Mouse (Mus musculus): ENCODE measurements around the gene Klhdc8a. TPM values are rescaled to one million over a fixed set of nuclear protein-coding genes. Genes with fewer than 3 reads are reported as not detected.
"Not testable (repeated sequence)": the region's sequence is repeated elsewhere in the genome, so short reads cannot be mapped to it uniquely, and the experiment has no call there.

The Klhdc8a gene
- total RNA-seq, 2 experiments from 2014 or later: 14.3 to 19.1 TPM

- no peak for DNase-seq
Measured at GRCm38 (mm10) chr1:132338027-132338660, 39.7 kb downstream of the Klhdc8a start.

GRCm38 (mm10) chr1:132341731-132342501 is 43.5 kb downstream of the Klhdc8a start:
- DNase-seq: peak; percentile 68 to 70
- intact Hi-C loops (cut with DNase I): no loop called here

More at GRCm38 (mm10) chr1:132338027-132338660, 39.7 kb downstream of the Klhdc8a start:
- intact Hi-C loops (cut with DNase I): no loop called here

- DNase-seq: no peak
Measured at GRCm38 (mm10) chr1:132342518-132342917, 44.1 kb downstream of the Klhdc8a start.

GRCm38 (mm10) chr1:132343191-132343590 is 44.8 kb downstream of the Klhdc8a start:
- intact Hi-C loops (cut with DNase I): no loop called here
- DNase-seq: no peak

More at GRCm38 (mm10) chr1:132342518-132342917, 44.1 kb downstream of the Klhdc8a start:
- intact Hi-C loops (cut with DNase I): no loop called here

GRCm38 (mm10) chr1:132343656-132344055 is 45.2 kb downstream of the Klhdc8a start:
- intact Hi-C loops (cut with DNase I): no loop called here
- DNase-seq: no peak

GRCm38 (mm10) chr1:132345514-132345913 is 47.1 kb downstream of the Klhdc8a start:
- no peak for DNase-seq

GRCm38 (mm10) chr1:132346134-132346851 is 47.9 kb downstream of the Klhdc8a start:
- peak; percentile 61 to 76 for DNase-seq
- intact Hi-C loops (cut with DNase I): no loop called here

More at GRCm38 (mm10) chr1:132345514-132345913, 47.1 kb downstream of the Klhdc8a start:
- intact Hi-C loops (cut with DNase I): no loop called here

- intact Hi-C loops (cut with DNase I): no loop called here
- DNase-seq: no peak
Measured at GRCm38 (mm10) chr1:132346951-132347350, 48.5 kb downstream of the Klhdc8a start.

- intact Hi-C loops (cut with DNase I): no loop called here
- no peak for DNase-seq
Measured at GRCm38 (mm10) chr1:132348401-132348800, 50.0 kb downstream of the Klhdc8a start.

- DNase-seq; intact Hi-C loops (cut with DNase I): not testable (repeated sequence)
Measured at GRCm38 (mm10) chr1:132349049-132349448, 50.6 kb downstream of the Klhdc8a start.

GRCm38 (mm10) chr1:132349601-132350000 is 51.2 kb downstream of the Klhdc8a start:
- intact Hi-C loops (cut with DNase I); DNase-seq: not testable (repeated sequence)

- DNase-seq: no peak
- intact Hi-C loops (cut with DNase I): no loop called here
Measured at GRCm38 (mm10) chr1:132351058-132351457, 52.6 kb downstream of the Klhdc8a start.

GRCm38 (mm10) chr1:132353389-132353788 is 55.0 kb downstream of the Klhdc8a start:
- no peak for DNase-seq
- intact Hi-C loops (cut with DNase I): loop anchor here (2.0 kb wide), 1 partner anchor 19 kb away; no protein-coding TSS in a partner anchor

GRCm38 (mm10) chr1:132354234-132354633 is 55.8 kb downstream of the Klhdc8a start:
- no peak for DNase-seq
- intact Hi-C loops (cut with DNase I): loop anchor here (2.0 kb wide), 2 partner anchors 197 to 233 kb away; no protein-coding TSS in a partner anchor

- DNase-seq: peak in 1 of 2 experiments; percentile 31
- intact Hi-C loops (cut with DNase I): loop anchor here (1.0 to 5.0 kb wide), 4 partner anchors 42 to 234 kb away; no protein-coding TSS in a partner anchor
Measured at GRCm38 (mm10) chr1:132355162-132355601, 56.8 kb downstream of the Klhdc8a start.

GRCm38 (mm10) chr1:132355841-132356242 is 57.4 kb downstream of the Klhdc8a start:
- peak; percentile 90 to 92 for DNase-seq
- intact Hi-C loops (cut with DNase I): loop anchor here (1.0 to 5.0 kb wide), 4 partner anchors 43 to 235 kb away; no protein-coding TSS in a partner anchor

GRCm38 (mm10) chr1:132356841-132357240 is 58.4 kb downstream of the Klhdc8a start:
- intact Hi-C loops (cut with DNase I): loop anchor here (5.0 kb wide), 1 partner anchor 120 kb away; no protein-coding TSS in a partner anchor
- DNase-seq: no peak

Measured in heart, postnatal 36 days (tissue).